Mouse (Mus musculus): ENCODE data around the gene Ntrk3.

Ntrk3 gene

DNA sequence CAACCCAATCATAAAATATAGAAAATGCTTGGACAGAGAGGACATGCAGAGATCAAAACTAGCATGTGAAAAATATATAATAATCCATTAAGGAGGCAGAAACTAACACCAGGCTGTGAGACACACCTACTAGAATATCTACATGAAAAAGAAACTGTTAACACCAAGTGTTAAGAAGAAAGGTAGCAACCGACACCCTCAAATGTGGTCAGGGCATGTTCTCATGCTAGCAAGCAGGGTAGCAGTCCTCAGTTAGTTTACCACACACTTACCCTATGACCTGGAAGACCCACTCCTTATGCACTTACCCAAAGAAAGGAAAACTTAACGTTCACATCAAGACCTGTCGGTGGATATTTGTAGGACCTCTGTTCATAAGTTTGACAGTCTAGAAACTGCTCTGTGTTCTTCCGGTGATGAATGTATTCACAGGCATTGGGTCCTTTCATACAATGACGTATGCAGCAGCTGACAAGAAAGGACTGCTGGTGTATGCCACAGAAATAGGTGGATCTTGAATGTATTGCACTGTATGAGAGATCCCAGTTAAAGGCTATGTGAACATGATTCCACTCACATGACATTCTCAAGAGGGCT, at the start of gene Ntrk3:
Ntrk3 (minus strand) TSS at position 399 of the 597 bp plus-strand sequence.
- DNase-seq (ENCODE audit: low read depth, low spot score), result no peak

DNA sequence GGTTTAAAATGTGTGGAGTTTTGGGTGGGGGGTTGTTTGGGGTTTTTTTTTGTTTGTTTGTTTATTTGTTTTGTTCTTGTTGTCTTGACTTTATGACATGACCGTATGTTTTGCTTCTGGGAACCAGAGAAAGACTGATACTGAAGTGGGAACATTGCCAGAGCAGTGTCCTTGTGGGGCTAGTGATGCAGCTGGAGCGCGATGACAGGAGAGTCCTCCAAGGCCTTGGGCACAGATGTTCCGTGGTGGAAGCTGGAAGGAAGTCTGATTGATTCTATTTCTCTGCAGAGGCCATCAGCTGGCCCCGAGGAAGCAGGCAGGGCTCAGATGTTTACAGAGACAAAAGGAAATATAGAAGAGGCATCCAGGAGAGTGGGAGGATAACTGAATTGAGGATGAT, 48.1 kb upstream of the Ntrk3 start:
- no peak for DNase-seq (ENCODE audit: low read depth, low spot score)

DNA sequence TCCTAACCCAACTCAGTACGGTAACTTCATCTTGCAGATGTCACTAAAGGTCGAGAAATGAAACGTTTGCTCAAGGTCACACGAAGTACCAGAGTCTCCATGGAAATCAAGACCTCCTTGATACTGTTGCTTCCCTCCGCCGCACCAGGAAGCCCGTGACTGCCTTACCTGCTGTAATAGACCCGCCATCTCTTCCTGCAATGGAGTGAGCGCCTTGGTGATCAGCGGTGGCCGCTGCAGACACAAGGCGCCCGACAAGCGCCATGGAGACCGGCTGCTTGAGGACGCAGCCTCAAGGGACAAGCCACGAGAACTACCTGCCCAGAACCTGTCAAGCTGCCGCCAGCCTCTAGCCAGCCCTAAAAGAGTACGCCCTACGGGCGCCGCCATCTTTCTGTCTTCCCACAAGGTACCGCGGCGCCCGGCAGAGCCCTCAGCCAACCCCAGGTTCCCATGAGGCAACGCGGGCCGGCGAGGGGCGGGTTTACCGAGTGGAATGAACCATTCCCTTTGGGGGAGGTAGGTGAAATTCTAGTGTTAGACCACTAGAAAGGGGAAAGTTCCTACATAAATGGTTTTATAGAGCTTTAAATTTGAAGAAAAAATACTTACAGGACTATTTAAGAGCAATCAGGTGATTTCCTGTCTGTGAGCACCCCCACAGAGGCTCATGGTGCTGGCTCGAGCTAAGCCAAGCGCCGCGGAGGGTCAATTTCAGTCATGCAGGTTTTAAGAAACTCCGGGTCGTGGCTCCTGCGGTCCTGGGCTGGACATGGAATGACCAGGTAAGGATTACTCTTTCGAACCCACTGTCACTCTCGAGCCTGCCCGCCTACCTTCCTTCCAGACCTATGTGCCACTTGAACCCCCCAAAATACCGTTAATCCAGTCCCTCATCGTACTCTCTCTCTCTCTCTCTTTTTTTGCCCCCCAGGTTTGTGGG, 45.1 kb upstream of the Ntrk3 start, which contains the start of the genes Mrps11 and Mrpl46:
Mrps11 (plus strand) TSS at position 481 of the 943 bp plus-strand sequence.
Mrpl46 (minus strand) TSS at position 893 of the 943 bp plus-strand sequence.
- DNase-seq (ENCODE audit: low read depth, low spot score), result peak; percentile 82

DNA sequence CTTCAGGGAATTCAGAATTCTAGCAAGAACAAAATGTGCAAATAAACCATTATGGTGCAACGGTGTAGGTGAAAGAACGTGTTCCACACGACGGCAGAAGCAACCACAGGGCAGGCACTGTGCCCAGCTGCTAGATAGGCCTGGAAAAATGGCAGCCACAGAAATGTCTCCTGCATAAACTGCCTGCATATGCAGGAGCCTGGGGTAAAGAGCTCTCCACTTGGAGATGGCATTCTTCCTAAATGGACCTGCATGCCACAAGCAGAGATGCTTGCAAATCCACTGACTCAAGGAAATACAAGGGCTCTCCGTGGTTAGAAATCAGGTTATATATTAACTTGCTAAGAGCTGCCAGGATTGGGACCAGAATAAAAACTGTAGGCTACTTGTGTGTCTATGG, 40.9 kb upstream of the Ntrk3 start:
- DNase-seq (ENCODE audit: low read depth, low spot score), result no peak

DNA sequence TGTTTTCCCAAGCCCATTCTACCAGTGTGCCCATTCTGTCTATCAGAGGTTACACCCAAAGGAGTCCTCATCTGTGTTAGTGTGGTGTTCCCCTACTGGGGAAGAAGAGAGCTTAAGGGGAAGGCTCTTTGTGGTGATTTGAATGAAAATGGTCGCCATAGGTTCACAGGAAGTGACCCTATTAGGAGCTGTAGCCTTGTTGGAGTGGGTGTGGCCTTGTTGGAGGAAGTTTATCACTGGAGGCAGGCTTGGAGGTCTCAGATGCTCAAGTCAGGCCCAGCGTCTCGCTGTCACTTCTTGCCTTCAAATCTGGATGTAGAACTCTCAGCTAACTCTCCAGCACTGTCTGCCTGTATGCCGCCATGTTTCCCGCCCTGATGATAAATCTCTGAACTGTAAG, 33.1 kb upstream of the Ntrk3 start:
- DNase-seq (ENCODE audit: low read depth, low spot score), result no peak

DNA sequence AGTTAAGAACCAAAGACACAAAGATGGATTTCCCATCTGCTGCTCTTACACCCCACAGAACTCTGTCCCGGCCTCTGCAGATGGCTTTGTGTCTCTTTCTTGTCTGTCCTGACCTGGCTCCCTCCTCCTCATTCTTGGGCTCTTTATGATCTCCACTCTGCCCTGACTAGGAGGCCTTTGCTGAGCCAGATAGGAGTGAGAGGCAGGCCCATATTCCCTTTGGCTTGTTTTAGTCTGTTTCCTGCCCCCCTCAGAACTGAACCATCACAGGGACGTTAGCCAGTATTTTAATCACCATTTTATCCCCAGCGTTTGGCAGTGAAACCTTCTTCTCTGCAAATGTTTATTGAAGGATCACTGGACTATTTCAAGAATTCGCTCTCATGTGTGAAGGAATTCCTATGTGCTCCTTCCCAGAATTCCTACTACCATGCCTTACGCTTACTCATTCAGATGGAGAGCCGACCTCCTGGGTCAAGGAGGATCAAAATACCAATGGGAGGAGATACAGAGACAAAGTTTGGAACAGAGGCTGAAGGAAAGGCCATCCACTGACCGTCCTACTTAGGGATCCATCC, 31.4 kb upstream of the Ntrk3 start:
- DNase-seq (ENCODE audit: low read depth, low spot score), result peak; percentile 29

DNA sequence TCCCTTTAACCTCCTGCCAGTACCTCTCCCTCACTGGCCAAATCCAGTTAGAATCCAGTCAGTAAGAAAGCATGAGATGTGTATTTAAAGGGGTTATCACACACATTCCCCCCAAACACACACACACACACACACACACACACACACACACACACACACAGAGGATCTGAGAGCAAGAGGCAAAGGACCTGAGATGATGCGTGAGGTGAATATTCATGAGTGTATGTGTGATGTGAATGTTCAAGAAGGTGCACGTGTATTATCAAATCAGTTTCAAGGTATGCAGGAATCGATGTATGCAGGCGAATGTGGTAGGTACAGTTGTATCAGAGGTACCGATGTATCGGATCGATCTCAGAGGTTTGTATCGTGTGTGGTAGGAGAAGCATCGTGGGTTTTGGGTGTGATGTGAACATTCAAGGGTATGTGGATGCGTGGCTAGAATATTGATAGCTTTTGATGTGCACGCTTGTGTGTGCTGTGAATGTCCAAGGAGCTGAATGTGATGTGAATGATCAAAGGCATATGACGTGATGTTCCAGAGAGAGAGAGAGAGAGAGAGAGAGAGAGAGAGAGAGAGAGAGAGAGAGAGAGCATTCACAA, 30.2 kb upstream of the Ntrk3 start:
- no peak for DNase-seq (ENCODE audit: low read depth, low spot score)

DNA sequence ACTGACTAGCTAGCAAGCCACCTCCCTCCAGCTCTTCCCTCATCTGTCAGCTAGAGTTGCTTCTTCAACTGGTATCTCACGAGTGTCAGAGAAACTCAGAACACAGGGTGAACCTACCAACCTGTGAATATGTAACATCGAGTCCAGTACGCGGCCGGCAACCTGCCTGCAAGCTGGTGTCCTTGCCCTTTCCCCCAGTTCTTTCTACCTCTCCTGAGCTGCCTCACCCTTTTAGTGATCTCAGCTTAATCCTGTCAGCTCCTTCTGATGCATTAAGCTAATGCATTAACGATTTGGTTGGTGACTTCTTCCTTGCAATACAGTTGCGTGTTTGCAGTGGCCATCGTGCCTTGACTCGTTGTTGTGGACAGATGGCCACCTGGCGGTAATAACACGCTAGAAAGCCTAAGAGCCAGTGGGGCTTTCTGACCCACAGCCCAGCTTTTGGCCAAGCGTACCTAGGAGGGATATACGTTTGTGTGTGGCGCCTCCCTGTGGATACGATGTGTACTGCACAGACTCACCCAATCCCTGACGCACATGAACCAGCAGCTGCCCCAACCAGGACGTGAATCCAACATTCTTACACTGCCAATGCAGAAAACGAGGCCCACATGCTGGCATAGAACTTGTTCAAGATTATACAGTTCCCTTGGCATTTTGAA, 28.3 kb upstream of the Ntrk3 start:
- peak; percentile 93 for DNase-seq (ENCODE audit: low read depth, low spot score)

DNA sequence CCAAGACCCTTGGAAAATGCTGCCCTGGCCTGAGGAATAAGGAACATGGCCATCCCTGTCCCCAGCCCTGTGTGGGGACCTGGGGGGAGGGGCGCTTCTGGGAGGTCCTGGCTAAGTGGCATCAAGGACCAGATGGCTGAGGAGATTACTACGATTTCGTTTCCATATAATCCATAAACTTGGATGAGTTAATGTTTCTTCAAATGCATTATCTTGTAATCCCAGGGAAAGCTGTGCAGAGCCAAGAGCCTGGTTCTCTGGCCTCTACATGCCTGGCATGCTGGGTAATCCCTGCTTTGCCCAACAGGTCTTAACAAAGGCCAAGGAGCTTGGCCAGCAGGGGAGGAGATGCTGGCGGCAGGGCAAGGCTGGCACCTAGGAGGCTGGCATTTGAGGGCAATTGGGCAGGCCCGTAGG, 27.4 kb upstream of the Ntrk3 start:
- DNase-seq (ENCODE audit: low read depth, low spot score), result no peak

DNA sequence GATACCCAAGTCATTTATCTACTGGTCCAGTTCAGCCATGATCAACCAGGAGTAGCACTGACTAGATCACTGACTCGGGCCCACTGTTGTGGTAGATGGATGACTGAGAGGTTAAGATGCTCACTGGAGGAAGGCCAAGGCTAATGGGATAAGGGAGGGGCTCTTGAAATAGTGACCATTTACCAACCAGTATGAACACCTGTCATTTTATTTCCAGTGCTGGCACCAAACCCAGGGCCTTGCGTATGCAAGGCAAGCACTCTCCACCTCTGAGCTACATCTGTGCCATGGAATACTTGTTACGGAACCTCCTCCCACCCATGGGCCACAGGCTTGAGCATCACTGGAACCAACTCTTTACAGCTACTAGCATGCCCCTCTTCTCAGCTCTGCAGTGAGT, 26.0 kb upstream of the Ntrk3 start:
- DNase-seq (ENCODE audit: low read depth, low spot score), result no peak

DNA sequence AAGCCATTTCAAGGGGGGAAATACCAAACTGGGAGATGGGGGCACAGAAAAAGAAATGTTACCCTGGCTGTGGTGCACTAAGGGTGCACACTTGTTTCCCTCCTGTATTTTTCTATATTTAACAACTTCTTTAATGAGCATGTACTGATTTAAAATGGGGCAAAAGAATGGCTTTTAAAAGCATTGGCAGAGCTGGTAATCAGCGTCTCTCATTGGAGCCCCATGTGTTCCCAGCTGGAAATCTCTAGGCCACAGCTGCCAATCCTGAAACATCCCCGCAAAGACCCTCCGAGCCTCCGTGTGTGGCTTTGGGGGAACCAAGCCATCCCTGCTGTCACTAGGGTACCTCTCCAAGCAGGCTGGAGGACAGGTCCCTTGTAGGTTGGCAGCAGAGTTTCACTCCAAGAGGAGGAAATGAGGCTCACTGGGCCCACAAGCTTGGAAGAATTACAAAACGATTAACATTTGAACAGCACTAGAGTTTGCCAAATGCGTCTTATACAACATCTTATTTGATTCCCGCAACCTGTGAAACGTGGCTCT, 16.7 kb upstream of the Ntrk3 start:
- no peak for DNase-seq (ENCODE audit: low read depth, low spot score)

DNA sequence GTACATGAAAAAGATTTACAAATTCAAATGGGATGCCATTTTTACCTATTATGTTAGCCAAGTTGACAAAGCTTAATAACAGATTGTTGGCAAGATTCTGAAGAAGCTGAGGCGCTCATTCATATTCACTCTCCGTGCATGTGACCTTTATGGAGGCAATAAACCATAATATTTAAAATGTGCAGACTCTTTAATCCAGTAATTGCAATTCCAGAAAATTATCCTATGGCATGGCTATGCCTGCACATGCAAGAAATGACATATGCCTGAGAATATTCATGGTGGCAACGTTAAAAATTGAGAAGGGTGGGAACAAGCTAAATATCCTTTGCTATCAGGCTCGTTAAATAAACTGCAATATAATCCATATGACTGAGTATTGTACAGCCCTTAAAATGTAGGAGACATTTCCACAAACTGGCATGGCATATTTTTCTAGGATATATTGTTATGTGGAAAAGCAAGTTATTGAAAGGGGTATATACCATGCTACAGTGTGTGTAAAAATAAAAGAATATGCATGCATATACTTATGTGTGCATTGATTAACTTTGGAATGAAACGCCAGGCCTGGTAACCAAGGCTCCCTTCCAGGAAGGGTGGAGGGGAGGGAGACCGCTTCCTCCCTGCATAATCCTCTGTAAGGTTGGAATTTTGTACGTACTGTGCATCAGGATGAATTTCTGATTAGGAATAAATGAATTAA, 16.1 kb upstream of the Ntrk3 start:
- DNase-seq (ENCODE audit: low read depth, low spot score), result no peak

DNA sequence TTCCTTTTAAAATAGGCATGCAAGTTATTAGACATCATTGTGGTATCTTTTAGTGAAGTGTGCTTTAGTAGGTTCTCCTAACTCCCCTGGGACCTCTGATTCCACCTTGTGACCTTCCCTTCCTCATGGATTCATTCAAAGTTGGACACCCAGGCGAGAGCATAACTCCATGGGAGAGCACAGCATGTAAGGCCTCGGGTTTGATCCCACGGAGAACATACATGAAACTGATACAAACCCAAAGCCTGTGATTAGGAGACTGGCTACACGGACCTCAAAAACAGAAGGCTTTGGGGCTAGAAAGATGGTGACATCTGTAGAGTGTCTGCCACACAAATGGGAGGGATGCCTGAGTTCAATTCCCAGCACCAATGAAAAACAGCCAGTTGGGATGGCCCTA, 15.1 kb upstream of the Ntrk3 start:
- no peak for DNase-seq (ENCODE audit: low read depth, low spot score)

DNA sequence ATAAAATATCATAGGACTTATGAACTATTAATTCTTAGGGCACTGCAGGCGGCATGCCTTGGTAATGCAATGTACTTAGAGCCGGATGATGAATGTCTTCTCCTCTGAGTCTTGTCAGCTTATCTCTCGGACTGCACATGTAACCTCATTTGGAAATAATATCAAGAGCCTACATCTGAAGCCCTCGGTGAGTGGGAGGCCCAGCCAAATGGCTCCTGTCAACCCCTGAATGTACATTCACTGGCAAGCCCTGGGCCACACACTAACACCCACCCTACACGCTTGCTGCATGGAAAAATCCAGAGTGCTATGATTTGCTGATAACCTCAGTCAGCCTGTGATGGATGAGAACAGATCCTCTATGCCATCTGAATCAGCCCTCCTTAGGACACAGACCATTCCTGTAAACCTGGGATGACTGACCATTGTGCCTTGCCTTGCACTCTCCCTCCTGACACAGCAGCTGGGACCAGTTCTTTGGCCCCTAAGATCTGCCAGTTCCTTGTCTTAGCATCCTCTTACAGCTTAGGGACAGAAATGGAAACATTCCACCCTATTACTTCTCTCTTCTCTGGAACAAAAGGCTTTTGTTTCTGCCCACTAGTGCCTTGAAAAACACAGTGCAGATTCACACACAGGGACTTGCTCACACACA, 6.0 kb upstream of the Ntrk3 start:
- DNase-seq (ENCODE audit: low read depth, low spot score), result no peak

DNA sequence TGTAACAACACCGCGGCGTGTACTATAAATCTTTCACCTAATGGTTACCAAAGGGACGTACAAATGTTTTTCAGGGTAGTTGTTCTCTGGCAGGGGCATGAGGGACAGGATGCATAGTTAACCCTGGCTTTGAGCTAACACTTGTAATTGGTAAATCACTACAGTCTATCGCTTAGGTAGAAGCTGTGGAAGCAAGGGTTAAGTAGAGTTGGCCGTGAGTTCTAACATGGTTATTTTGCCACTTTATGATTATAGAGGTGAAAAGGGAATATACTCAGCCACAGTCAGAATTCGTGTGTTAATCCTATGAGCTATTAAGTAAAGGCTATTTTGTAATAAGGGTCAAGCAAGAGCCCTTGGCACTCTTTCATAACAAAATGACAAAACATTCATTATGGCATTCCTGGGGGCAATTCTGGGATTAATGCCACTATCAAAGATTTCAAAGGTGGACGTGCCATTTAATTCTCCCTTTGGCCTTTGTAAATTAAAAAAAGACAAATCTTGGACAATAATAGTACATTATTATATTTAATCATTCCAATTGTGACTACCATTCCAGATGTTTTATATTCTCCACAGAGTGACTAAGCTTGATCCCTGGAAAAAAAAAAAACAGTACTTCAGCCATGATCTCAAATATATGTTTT, 1.7 kb upstream of the Ntrk3 start:
- DNase-seq (ENCODE audit: low read depth, low spot score), result peak; percentile 9

DNA sequence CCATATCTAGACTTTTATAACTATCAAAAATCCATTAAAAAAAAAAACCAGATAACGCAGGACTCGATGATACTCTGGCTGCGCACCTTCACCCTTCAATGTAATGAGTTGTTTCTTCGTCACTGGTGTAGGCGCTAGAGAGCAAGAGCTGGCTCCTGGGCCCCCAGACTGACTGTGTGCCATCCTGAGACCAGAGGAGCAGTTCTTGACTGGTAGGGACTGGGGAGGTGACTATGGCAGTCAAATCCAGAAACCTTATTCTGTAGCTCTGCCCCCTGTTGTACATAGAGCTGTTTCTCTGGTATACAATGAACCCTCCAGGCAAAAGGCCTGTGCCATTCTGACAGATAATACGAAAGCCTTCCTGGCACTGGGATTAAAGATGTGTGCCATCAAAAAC, 616 bp downstream of the Ntrk3 start:
- DNase-seq (ENCODE audit: low read depth, low spot score), result no peak

DNA sequence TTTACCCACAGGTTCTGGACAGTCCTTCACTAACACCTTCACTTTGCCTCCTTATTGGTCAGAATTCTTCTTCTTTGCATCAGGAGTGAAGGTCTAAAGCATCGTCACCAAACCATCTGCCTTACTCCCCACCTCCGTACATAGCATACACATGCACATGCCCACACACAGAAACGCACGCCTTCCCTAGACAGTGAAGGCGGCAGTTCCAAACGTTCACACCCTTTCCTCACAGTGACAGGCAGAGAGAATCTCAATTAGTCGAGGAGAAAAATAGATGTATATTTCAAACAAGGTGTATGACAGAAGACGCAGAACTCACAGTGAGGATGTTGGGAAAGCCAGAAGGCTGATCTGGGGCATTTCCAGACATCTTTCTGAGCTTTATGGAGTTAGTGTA, 6.4 kb downstream of the Ntrk3 start:
- no peak for DNase-seq (ENCODE audit: low read depth, low spot score)

DNA sequence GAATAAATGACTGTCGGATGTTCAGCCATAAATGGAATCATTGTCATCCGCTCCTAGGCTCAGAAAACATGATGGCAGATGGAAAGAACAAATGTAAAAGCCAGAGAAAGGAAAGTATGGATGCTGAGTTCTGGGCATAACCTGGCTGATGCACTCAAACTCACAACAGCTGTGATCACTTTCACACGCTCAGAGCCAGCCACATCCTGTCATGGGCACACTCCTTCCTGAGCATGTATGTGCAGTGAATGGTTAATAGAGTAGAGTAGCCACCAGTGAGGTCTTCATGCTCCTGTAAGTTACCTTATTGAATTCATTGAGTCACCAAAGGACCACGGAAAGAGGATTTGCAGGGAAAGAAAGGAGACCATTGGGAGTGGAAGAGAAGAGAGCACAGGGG, 13.2 kb downstream of the Ntrk3 start:
- DNase-seq (ENCODE audit: low read depth, low spot score), result no peak

DNA sequence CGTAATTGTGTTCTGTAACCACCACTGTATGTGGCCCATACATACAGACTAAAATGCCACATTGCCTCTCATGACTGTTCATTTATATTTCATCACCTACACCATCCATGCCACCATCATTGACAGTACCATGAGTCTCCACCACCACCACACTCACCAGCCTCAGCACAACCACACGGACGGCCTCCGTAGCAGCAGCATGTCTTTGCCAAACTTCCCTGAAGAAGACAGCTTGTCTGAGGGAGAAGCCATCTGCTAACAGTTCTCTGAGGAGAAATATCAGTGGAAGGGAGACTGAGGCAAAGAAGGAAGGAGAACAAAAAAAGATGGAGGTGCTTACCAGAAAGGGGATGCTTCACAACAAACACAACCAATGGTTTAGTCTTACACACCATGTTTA, 15.8 kb downstream of the Ntrk3 start:
- no peak for DNase-seq (ENCODE audit: low read depth, low spot score)
